Mouse (Mus musculus) heart, postnatal 14 days (tissue): ENCODE measurements around the gene Mfsd5. TPM values are rescaled to one million over a fixed set of nuclear protein-coding genes. Genes with fewer than 3 reads are reported as not detected.

Experiments
- DNase-seq, 2 experiments: peaks; one replicate each; pipeline ENCODE4 v3.0.0; 2021 to 2022
- intact Hi-C: fragments of 180-260 bp; cut with DNase I; formaldehyde crosslinking; loops from one replicate; pipeline ENCODE4 v1.15.1; 2025
- total RNA-seq, 2 experiments: library from RNA; stranded (reverse); gene quantifications; 2 replicates each; pipeline ENCODE4 v1.2.3; 2021

The Mfsd5 gene
- total RNA-seq, 2 experiments from 2014 or later, result 16.7 to 19.0 TPM

DNA sequence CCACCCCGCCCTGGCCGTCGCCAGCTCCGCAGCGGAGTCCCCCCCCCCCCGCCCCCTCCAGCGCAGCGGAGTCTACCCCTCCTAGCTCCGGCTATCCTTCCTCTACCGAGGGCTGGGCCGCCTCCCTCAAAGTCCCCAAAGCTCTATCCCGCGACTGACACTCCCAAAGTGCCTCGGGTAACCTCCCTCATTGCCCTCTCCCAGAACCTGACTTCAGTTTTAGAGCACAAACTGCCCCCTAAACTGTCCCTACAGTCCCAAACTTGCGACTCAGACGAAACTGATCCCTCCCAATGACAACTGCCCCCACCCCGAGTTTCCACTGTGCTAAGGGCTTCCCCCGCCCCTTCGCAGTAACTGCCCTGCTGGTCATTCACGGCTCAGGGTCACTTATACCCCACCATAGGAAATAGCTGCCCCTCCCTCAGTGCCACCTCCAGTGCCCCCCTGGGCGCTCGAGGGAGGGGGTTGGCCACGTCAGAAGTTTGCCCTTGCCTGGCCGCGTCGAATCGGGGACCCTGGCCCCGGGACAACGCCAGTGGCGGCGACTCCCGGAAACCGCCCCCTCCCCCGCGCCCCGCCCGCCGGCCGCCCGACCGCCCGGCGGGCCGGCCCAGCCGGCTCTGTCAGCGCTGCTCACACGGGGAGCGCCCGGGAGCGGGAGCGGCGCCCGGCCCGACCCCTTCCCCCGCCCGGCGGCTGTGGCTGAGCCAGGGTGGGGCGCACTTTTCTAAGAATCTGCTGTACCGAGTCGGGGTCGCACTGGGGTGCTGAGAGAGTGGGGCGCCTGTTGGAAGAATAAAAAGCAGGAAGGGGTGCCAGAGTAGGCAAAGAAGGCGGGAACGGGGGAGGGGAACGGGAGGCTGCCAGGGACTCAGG is 31.8 kb upstream of the Mfsd5 start:
- intact Hi-C loops, result loop anchor here (2.0 kb wide), 1 partner anchor 31 kb away; the partner anchor contains the start of gene Mfsd5
- DNase-seq, result peak; percentile 79 to 87

DNA sequence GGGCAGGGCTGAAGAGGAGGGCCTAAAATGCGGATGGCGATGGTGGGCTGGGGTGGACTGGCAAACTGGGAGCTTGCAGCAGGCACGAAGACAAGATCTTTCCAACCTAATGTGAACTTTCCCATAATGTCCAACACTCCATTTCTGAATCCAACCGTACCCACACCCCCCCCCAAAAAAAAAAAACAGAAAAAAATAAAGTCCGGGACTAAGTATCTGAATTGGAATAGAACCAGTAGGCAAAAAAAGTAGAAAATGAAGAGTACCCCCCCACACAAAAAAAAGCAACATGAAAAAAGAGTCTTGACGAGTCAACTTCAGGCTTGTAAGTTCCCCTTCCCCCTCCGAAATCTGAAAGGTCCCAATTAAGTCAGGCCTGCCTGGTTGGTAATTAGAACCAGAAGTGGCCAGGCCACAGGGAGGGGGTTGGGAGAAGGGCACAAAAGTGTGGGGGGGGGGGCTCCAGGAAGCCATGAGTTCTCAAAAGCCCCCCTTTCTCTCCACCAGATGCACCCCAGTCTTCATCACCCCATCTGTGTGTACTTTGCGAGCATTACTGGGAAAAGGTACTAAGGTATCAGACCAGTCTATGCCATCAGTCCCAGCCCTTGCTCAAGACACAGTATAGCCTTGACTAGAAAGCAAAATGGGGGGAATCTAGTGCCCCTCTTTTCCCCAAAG is 31.0 kb upstream of the Mfsd5 start:
- intact Hi-C loops, result loop anchor here (2.0 kb wide), 1 partner anchor 31 kb away; the partner anchor contains the start of gene Mfsd5
- DNase-seq, result no peak

DNA sequence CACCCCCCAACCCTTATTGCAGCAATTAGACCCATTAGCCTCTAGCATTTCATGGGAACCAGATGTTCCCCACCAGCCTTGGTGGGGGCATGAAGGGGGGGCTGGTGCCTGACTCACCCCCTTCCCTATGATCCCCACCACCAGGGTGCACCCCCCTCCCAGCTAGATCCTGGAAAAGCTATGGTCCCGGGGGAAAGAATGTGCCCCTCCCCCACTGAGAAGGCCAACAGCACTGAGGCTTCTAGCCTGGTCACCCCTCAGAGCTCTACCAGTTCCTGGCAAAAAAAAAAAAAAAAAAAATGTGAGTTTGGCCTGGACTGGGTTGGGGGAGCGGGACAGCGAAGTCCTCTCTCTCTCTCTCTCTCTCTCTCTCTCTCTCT is 30.5 kb upstream of the Mfsd5 start:
- no peak for DNase-seq
- intact Hi-C loops, result loop anchor here (2.0 kb wide), 1 partner anchor 30 kb away; the partner anchor contains the start of gene Mfsd5

DNA sequence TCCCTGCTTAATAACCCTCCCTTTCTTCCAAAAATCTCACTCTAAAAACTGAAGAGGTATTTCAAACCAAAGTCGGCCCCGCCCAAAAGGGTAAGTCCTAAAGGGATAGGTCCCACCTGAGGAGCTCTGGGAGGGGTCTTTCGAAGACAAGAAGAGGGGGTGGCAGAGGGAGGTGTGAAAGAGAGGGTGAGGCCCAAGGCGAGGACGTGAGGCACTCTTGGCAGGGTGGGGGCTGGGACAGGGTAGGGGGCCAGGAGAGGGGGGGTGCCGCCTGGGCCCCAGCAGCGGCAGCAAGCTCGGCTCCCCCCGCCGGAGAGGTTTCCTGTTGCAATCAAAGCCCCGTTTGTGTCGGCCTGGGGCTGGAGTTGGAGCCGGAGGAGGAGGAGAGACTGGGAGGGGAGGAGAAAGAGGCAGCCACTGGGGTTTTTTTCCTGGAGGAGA is 30.0 kb upstream of the Mfsd5 start:
- intact Hi-C loops, result loop anchor here (2.0 kb wide), 1 partner anchor 30 kb away; the partner anchor contains the start of gene Mfsd5
- DNase-seq, result peak in 1 of 2 experiments; percentile 61

DNA sequence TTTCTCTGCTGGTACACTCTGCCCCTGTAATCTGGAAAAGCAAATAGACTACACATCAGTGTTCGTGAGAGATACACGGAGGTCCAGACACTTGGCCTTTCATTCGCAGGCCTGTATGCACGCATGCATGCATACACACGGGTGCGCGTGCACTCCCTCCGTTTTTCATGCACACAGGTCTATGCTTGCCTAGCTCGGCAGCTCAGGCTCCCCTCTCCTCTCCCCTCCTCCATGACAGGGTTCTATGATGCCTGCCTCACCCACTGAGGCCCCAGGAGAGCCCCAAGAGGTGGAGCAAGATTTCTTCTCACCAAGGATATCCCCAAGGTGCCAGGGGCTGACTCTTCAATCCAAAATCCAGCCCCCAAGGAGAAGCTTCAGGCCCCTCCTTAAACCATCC is 29.3 kb upstream of the Mfsd5 start:
- no peak for DNase-seq
- intact Hi-C loops, result loop anchor here (2.0 kb wide), 1 partner anchor 29 kb away; the partner anchor contains the start of gene Mfsd5

DNA sequence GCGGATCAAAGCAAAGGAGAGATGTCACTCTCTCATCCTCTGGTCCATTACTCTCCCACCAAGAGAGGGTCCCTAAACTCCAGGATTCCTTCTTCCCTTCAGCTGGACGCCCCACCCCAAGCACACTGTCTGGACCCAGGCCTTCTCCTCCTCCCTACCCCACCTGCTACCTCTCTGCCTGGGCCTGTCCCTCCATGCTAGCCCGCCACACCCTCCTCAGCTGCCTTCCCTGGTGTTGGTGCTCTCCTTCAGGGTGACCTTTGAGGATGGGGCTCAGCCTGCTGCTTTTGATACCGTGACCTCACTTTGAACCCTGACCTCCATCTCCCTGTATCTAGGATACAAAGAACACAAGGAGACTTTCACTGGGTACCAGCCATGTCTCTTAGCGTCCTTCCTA is 28.7 kb upstream of the Mfsd5 start:
- no peak for DNase-seq
- intact Hi-C loops, result no loop called here

DNA sequence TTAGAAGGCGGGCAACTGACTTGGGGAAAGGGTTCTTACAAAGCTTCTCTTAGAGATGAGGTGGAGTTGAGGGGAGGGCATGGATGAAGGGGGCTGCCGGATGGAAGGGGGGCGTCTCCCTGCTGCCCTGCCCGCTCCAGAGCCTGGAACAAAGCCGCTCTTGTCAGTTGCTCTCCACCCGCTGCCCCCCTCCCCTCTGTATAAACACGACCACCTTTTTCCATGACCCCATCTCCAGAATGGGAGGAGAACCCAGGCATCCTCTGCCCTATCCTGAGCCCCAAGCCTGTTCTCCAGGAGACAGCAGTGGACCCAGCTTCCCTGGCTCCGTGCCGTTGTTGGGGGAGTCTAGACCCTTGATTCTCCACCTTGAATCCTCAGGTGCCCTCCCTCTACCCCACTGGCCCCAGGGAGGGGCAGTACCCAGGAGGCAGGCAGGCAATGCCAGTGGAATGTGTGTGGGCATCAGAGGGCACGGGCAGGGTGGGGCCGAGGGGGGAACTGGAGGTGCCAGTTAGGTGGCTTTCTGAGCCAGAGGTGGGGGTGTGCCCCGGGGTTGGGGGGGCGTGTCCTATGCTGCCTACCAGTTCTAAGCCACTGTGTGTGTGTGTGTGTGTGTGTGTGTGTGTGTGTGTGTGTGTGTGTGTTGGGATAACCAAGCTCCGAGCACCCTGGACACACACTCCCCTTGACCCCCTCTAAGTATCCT is 23.6 kb upstream of the Mfsd5 start:
- intact Hi-C loops, result no loop called here
- DNase-seq, result no peak

DNA sequence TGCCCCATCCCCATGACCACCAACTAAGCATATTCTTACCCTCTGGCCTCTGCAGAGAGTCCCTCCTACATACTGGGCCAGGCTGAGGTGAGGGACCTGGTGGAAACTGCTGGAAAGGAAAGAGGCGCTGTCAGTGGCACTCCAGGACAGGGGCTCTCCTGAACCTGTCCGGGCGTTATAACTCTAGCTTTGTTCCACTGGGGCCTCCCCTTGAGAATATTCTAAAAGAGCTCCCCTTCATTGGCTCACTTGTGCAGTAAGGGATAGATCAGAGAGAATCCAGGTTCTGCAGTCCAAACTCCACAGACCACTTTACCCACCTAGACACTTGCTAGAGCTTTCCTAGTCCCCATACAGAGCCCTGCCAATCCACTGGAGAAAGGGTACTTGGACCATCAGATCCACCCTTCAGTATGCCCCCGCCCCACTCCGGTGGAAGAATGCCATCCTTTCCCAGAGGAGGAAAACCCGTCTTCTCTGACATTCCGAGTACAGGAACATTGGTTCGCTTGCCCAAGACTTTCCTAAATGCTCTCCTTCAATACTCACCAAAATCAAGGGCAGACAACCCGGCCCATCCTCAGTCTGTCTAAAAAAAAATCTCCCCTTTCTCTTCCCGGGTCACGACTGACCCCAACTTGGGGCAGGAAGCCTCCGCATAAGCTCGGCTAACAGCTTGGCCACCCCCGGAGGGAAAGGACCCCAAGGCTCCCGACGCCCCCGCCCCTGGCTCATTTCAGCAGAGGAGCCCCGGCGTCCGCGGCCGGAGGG is 22.6 kb upstream of the Mfsd5 start:
- no peak for DNase-seq
- intact Hi-C loops, result no loop called here

DNA sequence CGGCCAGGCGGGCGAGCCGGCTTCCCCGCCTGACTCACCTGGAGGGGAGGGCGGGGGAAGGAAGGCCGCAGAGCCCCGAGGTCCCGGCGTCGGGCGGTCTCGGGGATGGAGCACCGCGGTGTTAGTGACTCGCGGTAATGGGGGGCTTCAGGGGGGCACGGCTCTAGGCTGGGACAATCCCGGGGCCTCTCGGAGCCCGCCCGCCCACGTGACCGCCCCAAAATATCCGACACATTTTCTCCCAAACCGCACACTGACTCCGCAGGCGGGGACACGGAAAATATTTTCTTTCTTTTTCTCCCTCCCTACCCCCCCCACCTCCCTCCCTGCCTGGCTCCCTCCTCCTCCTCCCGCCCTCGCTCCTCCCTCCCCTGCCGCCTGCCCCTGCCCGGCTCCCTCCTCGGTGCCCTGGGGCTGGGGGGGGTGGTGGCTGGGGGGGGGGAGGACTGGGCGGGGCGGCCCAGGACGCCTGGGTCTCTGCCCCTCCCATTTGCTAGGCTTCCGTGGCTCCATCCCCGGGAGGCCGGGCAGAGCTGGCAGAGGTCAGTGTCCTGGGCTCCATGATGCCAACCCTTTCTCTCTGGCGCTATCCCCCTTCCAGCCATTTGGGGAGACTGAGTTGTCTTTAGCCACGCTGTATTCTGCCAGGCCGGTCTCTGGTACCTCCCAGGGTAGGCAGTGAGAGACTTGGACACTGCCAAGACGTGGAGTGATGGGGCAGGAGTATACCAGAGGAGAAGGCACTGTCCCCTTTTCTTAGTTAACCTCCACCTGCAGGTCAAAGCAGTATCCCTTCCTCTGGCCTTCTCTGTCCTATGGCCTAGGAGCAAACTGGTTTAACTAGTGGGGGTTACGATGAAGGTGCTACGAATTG is 21.8 kb upstream of the Mfsd5 start, which contains the start of gene Rarg:
Gene Rarg (minus strand): TSS at position 316 of the 874 bp plus-strand sequence.
- peak in 1 of 2 experiments; percentile 53 for DNase-seq
- intact Hi-C loops, result no loop called here

DNA sequence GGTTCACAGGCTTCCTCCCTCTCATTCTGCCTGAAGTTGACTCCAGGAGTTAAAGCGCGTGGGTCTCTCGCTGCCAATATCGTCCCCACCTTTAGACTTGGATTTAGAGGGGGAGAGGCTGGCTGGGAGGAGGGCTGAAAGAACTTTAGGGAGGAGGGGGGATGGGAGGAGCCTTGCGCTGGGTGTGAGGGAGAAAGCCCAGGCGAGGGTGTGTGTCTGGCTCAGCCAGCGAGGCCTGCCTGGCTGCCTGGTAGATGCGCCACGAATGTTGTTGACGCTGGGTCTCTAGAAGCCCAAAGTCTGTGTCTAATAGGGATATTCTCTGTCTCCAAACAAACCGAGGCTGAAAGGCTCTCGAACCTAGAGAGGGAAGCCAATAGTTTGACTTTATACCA is 21.2 kb upstream of the Mfsd5 start:
- DNase-seq, result peak; percentile 64 to 65
- intact Hi-C loops, result no loop called here

DNA sequence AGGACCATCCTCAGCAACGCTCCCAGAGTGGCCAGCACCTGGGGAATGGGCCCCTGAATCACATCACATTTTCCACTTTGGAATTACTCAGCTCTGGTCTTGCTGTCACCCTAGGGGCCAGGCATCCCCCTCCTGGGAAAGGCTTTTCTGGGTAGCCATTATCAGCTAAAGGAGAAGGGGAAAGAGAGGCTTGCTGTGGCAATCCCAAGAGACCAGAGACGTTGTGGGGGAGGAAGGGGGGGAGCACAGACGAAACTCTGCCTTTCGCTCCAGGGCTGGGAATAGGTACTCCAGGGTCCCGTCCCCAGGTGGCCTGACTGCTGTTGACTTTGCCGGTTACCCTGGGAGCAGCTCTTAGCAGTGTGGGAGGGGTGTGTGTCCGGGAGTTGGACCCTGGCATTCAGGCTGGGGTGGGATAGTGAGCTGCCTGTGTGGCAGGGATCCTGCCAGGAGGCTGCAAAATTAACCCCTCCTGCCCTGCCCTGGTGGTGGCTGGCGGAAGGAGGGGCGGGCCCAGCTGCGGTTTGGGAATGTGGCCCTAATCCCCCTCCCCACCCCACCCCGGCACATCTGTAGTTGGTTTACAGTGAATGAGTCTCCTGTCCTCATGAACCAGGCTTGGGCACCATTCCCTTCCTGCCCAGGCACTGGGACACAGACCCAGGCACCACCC is 20.5 kb upstream of the Mfsd5 start:
- DNase-seq, result no peak
- intact Hi-C loops, result no loop called here

DNA sequence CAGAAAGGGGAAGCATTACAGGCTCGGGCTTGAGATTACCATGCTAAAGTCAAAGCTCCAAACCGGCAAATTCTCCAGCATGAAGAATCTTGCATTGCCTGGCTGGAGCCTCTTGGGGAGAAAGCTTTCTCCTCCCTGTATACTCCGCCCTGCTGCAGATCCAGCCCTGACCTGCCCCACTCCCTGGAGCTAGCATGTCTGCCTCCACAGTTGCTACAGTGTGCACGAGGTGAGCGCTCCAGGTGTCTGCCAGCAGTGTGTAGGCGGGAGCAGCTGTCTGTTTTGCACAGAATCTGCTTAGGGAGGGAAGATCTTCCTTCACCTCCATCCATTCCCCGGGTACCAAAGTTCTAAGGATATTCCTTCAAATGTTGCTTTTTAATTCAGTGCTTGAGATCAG is 16.7 kb upstream of the Mfsd5 start:
- intact Hi-C loops, result no loop called here
- DNase-seq, result no peak

DNA sequence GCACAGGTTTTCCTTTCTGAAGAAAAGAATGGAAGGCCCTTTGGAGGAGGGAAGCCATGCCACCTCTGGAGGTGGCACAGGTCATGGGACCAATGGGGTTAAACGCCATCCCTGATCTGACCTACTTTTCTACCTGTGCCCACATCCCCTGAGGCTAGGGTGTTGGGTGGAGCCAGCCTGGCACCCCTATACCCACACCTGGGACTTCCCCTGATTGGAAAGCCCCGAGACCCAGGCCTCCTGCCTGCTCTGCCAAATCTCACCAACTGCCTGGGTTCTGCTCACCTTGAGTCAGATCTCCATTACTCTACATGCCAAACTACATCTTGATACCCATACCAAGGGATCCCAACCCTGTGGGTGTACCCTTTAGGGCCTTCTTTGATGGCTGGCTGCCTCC is 16.2 kb upstream of the Mfsd5 start:
- DNase-seq, result no peak
- intact Hi-C loops, result no loop called here

DNA sequence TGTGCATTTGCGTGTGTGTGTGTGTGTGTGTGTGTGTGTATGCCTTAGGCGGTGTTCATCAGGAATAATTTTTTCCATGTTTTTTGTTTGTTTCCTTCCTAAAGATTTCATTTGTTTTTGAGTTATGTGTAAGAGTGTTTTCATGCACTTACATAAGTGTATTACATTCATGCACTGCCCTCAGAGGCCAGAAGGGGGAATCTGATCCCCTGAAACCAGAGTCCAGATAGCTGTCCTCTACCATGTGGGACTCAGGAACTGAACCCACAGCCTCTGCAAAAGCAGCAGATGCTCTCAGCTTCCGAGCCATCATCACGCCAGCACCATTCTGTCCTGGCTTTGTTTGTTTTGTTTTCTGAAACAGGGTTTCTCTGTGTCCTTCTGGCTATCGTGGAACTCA is 13.7 kb upstream of the Mfsd5 start:
- no peak for DNase-seq
- intact Hi-C loops, result no loop called here

DNA sequence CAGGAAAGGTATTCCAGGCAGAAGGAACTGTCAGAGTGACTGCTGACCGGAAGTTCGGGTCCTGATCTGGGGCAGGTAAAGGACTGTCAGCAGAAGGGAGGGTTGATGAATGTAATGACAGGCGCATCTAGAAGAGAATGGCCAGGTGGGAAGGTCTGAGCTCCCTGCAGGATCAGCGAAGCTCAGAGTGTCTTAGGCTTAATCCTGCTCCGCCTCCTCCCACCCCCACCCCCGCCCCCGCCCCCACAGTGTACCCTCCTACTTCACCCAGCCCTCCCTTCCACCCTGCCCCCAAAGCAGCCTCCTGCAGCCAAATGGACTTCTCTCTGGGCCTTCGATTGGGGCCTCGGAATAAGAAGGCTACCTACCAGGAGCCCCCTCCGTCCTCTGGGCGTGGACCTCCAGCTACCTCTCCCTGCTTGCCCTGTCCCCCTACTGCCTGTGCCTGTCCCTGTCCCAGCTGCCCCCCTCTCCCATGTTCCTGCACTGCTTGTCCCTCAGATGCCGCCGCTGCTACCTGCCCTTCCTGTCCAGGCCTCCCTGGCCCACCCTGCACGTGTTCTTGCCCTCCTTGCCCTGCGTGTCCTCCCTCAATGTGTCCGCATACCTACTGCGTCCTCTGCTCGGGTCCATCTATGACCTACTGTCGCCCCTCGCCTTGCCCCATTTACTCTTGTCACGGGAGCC is 8.8 kb upstream of the Mfsd5 start, which contains the start of gene Gm9918:
Gene Gm9918 (plus strand): TSS at position 290 of the 687 bp plus-strand sequence.
- DNase-seq, result no peak
- intact Hi-C loops, result no loop called here

DNA sequence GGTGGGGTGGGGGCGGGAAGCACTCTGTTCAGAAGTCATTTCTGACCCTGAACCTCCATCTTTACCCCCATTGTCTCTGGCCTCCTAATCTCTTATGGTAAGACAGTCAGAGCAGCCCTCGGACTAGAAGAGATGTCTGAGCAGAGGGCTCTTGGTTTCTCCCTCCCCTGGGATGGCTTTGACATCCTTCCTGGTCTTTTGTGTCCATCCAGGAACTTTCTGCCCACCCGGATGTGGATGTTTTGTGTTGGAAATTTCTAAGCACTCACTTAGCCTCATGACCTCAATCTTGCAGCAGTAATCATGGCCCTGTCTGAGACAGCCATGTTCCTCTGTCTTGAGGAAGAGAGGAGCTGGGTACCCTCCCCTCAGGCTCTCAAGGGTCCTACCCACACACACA is 7.8 kb upstream of the Mfsd5 start:
- intact Hi-C loops, result no loop called here
- DNase-seq, result no peak

DNA sequence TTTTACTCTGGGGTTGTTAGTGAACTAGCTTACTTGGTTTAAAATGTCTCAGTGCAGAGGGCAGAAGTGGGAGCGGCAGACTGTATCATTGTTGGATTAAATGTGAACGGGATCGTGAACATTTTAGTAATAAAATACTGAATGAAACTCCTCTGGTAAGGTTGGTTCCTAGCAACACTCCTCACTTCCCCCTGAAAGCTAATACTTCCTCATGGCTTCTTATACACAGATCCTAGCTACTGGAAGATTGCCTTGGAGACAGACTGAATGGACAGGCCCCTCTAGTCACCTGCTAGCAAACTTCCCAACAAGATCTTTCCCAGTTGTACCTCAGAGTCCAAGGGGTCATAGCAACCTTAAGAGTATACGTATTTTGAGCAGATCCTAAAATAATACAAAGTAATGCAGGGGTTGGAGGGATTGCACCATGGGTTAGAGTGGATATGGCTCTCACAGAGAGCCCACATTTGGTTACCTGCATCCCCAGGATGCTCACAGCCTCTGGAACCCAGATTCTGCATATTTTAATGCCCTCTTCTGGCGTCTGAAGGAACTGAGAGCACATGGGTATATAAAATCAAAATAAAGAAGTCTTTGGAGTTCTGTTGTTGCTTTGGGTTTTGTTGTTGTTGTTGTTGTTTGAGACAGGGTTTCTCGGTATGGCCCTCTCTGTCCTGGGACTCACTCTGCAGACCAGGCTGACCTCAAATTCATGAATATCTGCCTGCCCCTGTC is 5.1 kb upstream of the Mfsd5 start:
- intact Hi-C loops, result no loop called here
- DNase-seq, result no peak
